Mouse (Mus musculus) embryo, embryonic 11 days (tissue): ENCODE data around the gene Cyp2s1.

ENCODE experiments used
- DNase-seq: peaks from one replicate; pipeline ENCODE4 v3.0.0-alpha.2; 2015

The Cyp2s1 gene

GRCm38 (mm10) chr7:25816241-25816919, at the start of gene Cyp2s1:
Cyp2s1 (minus strand) TSS chr7:25816913.
- peak; percentile 57 for DNase-seq

GRCm38 (mm10) chr7:25864861-25865260, 48.1 kb upstream of the Cyp2s1 start:
- DNase-seq = no peak

GRCm38 (mm10) chr7:25863756-25864155, 47.0 kb upstream of the Cyp2s1 start:
- DNase-seq = no peak

- DNase-seq = no peak
These were observed 45.7 kb upstream of the Cyp2s1 start for GRCm38 (mm10) chr7:25862365-25862764.

- DNase-seq = peak; percentile 72
These were observed 43.5 kb upstream of the Cyp2s1 start for GRCm38 (mm10) chr7:25859962-25860870.

GRCm38 (mm10) chr7:25855082-25855481, 38.4 kb upstream of the Cyp2s1 start:
- DNase-seq = peak; percentile 54

GRCm38 (mm10) chr7:25848444-25848812, 31.7 kb upstream of the Cyp2s1 start:
- DNase-seq = peak; percentile 50

- DNase-seq = peak; percentile 92
These were observed 31.2 kb upstream of the Cyp2s1 start for GRCm38 (mm10) chr7:25847722-25848443.

- no peak for DNase-seq
These were observed 28.2 kb upstream of the Cyp2s1 start for GRCm38 (mm10) chr7:25844885-25845284.

GRCm38 (mm10) chr7:25844423-25844822, 27.7 kb upstream of the Cyp2s1 start:
- DNase-seq = no peak

- no peak for DNase-seq
These were observed 26.8 kb upstream of the Cyp2s1 start for GRCm38 (mm10) chr7:25843492-25843891.

- DNase-seq = no peak
These were observed 24.2 kb upstream of the Cyp2s1 start for GRCm38 (mm10) chr7:25840908-25841307.

- peak; percentile 14 for DNase-seq
These were observed 18.6 kb upstream of the Cyp2s1 start for GRCm38 (mm10) chr7:25835188-25835891.

GRCm38 (mm10) chr7:25831557-25832530, 15.1 kb upstream of the Cyp2s1 start:
- DNase-seq = no peak

- DNase-seq = peak; percentile 69
These were observed 13.5 kb upstream of the Cyp2s1 start for GRCm38 (mm10) chr7:25830251-25830650.

- DNase-seq = no peak
These were observed 10.5 kb upstream of the Cyp2s1 start for GRCm38 (mm10) chr7:25827199-25827598.

GRCm38 (mm10) chr7:25826029-25826428, 9.3 kb upstream of the Cyp2s1 start:
- no peak for DNase-seq

GRCm38 (mm10) chr7:25825043-25825442, 8.3 kb upstream of the Cyp2s1 start:
- no peak for DNase-seq

GRCm38 (mm10) chr7:25815571-25815970, 1.1 kb downstream of the Cyp2s1 start:
- DNase-seq = no peak

- no peak for DNase-seq
These were observed 2.0 kb downstream of the Cyp2s1 start for GRCm38 (mm10) chr7:25814711-25815110.

- DNase-seq = no peak
These were observed 4.5 kb downstream of the Cyp2s1 start for GRCm38 (mm10) chr7:25812195-25812594.
